Mouse (Mus musculus) c-Kit-positive CD71-positive TER-119-positive erythroid progenitor cells, embryonic 14.5 days (primary cell): ENCODE measurements around the gene Nos2.

Experiments
- DNase-seq: peaks from one replicate; pipeline ENCODE4 v3.0.0-alpha.2; 2013; ENCODE audit warnings: low spot score

Gene Nos2

GRCm38 (mm10) chr11:78920411-78920939 lies at the start of gene Nos2:
Gene Nos2 (plus strand): TSS chr11:78920787.
- no peak for DNase-seq

GRCm38 (mm10) chr11:78870891-78871290 lies 49.7 kb upstream of the Nos2 start:
- DNase-seq, result no peak

- DNase-seq, result no peak
Measured at GRCm38 (mm10) chr11:78872782-78873181, 47.8 kb upstream of the Nos2 start.

GRCm38 (mm10) chr11:78879727-78880126 lies 40.9 kb upstream of the Nos2 start:
- DNase-seq, result no peak

- DNase-seq, result no peak
Measured at GRCm38 (mm10) chr11:78886693-78887092, 33.9 kb upstream of the Nos2 start.

GRCm38 (mm10) chr11:78887102-78887971 lies 33.2 kb upstream of the Nos2 start:
- DNase-seq, result no peak

- no peak for DNase-seq
Measured at GRCm38 (mm10) chr11:78889156-78889555, 31.4 kb upstream of the Nos2 start.

- peak; percentile 27 for DNase-seq
Measured at GRCm38 (mm10) chr11:78896357-78897123, 24.0 kb upstream of the Nos2 start.

GRCm38 (mm10) chr11:78915473-78915872 lies 5.1 kb upstream of the Nos2 start:
- no peak for DNase-seq

GRCm38 (mm10) chr11:78916410-78916809 lies 4.2 kb upstream of the Nos2 start:
- DNase-seq, result no peak

- DNase-seq, result no peak
Measured at GRCm38 (mm10) chr11:78919745-78920144, 842 bp upstream of the Nos2 start.

GRCm38 (mm10) chr11:78922678-78923407 lies 2.3 kb downstream of the Nos2 start:
- peak; percentile 23 for DNase-seq

GRCm38 (mm10) chr11:78924111-78924510 lies 3.5 kb downstream of the Nos2 start:
- DNase-seq, result no peak

GRCm38 (mm10) chr11:78924916-78925315 lies 4.3 kb downstream of the Nos2 start:
- DNase-seq, result no peak

GRCm38 (mm10) chr11:78929345-78929744 lies 8.8 kb downstream of the Nos2 start:
- DNase-seq, result no peak

GRCm38 (mm10) chr11:78934307-78934706 lies 13.7 kb downstream of the Nos2 start:
- DNase-seq, result no peak

GRCm38 (mm10) chr11:78934727-78935126 lies 14.1 kb downstream of the Nos2 start:
- no peak for DNase-seq

GRCm38 (mm10) chr11:78935178-78935577 lies 14.6 kb downstream of the Nos2 start:
- no peak for DNase-seq

- DNase-seq, result no peak
Measured at GRCm38 (mm10) chr11:78943083-78943482, 22.5 kb downstream of the Nos2 start.

GRCm38 (mm10) chr11:78950365-78950764 lies 29.8 kb downstream of the Nos2 start:
- DNase-seq, result no peak

- peak; percentile 4 for DNase-seq
Measured at GRCm38 (mm10) chr11:78952467-78952866, 31.9 kb downstream of the Nos2 start.

- DNase-seq, result peak; percentile 66
Measured at GRCm38 (mm10) chr11:78956260-78956659, 35.7 kb downstream of the Nos2 start.
